Mouse (Mus musculus) cerebral cortex, adult 2 months (tissue): ENCODE results near the gene Gm13287.

Experiments used
- WGBS: fragments of 180-500 bp; shearing (Covaris S2); methylation state at CpG from one replicate; pipeline ENCODE4 v1.1.7; 2018; 5-methylcytosine and 5-hydroxymethylcytosine counted together

The Gm13287 gene

GRCm38 (mm10) chr4:88802954-88803353 lies at the start of gene Gm13287:
Gene Gm13287 (plus strand): TSS chr4:88803254.
- no CpG with 5 or more reads among the region's 29 CpGs for WGBS

DNA sequence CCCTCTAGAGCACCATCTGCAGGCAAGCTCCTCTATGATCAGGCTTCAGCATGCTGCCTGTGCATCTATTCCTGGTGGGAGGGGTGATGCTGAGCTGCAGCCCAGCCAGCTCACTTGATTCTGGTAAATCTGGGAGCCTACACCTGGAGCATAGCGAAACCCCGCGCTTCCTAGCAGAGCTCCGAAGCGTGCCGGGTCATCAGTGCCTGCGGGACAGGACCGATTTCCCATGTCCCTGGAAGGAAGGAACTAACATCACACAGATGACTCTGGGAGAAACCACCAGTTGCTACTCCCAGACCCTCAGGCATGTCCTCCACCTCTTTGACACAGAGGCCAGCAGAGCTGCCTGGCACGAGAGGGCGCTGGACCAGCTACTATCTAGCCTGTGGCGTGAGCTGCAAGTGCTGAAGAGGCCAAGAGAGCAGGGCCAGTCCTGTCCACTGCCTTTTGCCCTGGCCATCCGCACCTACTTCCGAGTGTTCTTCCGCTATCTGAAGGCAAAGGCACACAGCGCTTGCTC lies 48.2 kb upstream of the Gm13287 start, which contains the start of gene Gm13271:
Gm13271 (plus strand) TSS at position 51 of the 523 bp plus-strand sequence.
- 85% methylated on average over 15 of the region's 15 CpGs for WGBS

DNA sequence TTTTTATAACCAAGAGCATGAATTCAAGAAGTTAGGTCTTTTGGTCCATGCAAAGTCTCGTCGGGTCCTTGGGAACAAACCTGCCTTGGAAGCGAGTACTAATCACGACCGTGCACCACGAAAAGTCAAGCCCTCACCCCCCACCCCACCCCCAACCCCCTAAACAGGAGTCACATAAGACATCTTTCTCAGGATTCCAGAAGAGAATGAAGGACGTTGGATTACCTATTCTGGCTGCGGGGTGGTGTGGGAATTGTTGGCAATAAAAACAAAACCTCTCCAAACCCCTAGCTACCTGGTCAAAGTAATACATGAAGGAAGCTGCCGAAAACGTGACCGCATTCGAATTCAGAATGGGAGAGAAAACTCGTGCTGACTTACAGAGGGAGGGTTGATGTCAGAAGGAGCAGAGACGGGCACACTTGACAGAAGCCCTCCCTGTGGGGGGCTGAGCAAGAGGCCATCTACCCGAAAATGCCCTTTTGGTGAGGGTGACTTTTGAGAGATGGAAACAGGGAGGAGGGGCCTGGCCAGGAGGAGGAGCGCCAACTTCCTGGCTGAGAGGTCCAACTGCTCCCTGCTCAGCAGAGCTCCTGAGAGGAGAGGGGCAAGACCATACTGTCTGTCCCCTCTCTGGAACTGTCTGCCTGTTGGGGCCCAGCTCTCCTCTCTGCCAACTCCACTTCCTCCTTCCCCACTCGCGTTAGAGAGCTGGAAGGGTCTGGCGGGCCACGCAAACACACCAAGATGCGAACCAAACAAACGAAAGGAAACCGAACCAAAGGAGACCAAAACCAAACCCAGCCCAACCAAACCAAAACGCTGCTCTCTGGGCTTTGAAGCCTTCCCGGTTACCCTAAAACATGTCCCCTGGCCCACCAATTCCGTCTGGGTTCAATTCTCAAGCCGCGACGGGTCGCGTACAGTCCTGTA lies 46.2 kb upstream of the Gm13287 start:
- WGBS: 12% methylated on average over 29 of the region's 31 CpGs

- WGBS: under 1% methylated on average over 21 of the region's 21 CpGs
Measured at GRCm38 (mm10) chr4:88757628-88758031, 45.4 kb upstream of the Gm13287 start.

DNA sequence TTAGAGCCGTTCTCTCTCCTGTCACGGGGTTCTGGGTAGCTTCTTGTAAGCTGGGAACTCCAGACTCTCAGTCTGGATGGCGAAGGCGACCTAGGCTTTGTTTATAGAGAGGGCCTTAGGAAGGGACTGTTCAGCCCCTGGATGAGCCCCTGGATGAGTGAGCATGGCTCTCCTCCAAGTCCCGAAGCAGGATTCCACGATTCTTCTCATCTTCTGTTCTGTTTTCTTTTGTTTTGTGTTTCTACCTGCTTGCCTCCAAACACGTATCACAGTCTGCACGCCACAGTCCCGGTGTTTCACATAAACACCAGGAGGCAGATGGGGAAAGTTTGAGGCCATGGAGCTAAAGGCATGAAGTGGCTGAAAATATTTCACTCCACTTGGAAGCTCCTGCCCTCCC lies 44.3 kb upstream of the Gm13287 start:
- 90% methylated on average over 9 of the region's 9 CpGs for WGBS

GRCm38 (mm10) chr4:88759610-88760268 lies 43.3 kb upstream of the Gm13287 start, which contains the start of gene Gm13283:
Gene Gm13283 (plus strand): TSS chr4:88760119.
- 41% methylated on average over 9 of the region's 14 CpGs for WGBS

- WGBS: 0% methylated on average over 27 of the region's 28 CpGs
Measured at GRCm38 (mm10) chr4:88760431-88760830, 42.6 kb upstream of the Gm13287 start.

DNA sequence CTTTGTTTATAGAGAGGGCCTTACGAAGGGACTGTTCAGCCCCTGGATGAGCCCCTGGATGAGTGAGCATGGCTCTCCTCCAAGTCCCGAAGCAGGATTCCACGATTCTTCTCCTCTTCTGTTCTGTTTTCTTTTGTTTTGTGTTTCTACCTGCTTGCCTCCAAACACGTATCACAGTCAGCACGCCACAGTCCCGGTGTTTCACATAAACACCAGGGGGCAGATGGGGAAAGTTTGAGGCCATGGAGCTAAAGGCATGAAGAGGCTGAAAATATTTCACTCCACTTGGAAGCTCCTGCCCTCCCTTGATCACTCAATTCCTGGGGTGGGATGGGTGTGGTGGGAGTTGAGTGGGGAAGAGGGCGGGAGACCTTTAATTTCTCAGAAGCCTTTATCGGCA lies 41.3 kb upstream of the Gm13287 start:
- WGBS: 78% methylated on average over 6 of the region's 8 CpGs

DNA sequence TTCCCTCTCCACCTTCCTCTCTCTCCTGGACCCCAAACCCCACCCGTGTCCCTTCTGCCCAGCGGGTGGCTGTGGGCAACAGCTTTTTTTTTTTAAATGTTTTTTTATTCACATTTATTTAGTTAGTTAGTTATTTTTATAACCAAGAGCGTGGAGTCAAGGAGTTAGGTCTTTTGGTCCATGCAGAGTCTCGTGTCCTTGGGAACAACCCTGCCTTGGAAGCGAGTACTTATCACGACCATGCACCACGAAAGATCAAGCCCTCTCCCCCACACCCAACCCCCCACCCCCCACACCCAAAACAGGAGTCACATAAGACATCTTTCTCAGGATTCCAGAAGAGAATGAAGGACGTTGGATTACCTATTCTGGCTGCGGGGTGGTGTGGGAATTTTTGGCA lies 40.7 kb upstream of the Gm13287 start:
- WGBS: 73% methylated on average over 9 of the region's 9 CpGs

GRCm38 (mm10) chr4:88763384-88764018 lies 39.6 kb upstream of the Gm13287 start:
- 4% methylated on average over 32 of the region's 42 CpGs for WGBS

GRCm38 (mm10) chr4:88773534-88773933 lies 29.5 kb upstream of the Gm13287 start, which contains the start of gene Gm13290:
Gene Gm13290 (plus strand): TSS chr4:88773834.
- WGBS: no CpG with 5 or more reads among the region's 32 CpGs

- WGBS: no CpG with 5 or more reads among the region's 29 CpGs
Measured at GRCm38 (mm10) chr4:88776622-88777021, 26.4 kb upstream of the Gm13287 start, which contains the start of gene Gm13289. Gene Gm13289 (plus strand): TSS chr4:88776922.

DNA sequence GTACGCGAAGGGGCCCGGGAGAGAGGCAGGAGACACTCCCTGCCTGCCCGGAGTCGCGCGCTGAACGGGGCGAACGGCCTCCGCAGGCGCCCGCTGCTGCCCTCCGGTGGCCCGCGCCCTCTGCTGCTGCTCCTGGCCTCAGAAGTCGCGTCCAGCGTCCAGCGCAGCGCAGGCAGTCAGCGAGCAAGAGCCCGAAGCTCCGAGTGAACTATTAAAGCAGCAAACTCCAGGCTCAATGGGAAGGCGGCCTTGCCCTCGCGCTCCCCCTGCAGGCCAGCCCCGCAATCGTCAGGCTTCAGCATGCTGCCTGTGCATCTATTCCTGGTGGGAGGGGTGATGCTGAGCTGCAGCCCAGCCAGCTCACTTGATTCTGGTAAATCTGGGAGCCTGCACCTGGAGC lies 23.5 kb upstream of the Gm13287 start, which contains the start of gene Gm13272:
Gm13272 (plus strand) TSS at position 301 of the 400 bp plus-strand sequence.
- no CpG with 5 or more reads among the region's 29 CpGs for WGBS

DNA sequence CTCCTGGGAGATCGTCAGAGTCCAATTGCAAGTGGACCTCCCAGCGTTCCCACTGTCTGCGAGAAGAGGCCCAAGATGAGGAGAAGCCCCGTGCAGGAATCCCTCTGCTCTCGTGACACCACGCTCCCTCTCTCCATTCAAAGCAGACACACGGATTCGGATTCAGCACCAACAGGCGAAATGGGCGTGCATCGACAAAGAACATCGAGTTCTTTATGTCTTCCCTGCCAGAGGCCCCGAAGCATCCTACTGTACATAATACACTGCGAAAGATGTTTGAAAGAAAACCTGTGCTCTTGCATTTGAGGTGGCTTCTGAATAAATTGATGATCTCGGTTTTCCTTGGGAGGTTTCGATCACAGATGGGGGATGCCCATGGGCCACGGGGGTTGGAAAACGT lies 22.7 kb upstream of the Gm13287 start:
- 70% methylated on average over 16 of the region's 18 CpGs for WGBS

- 18% methylated on average over 4 of the region's 7 CpGs for WGBS
Measured at GRCm38 (mm10) chr4:88781831-88782230, 21.2 kb upstream of the Gm13287 start, which contains the start of gene Ifnz. Gene Ifnz (plus strand): TSS chr4:88782131.

GRCm38 (mm10) chr4:88782335-88782734 lies 20.7 kb upstream of the Gm13287 start:
- WGBS: 0% methylated on average over 4 of the region's 31 CpGs

GRCm38 (mm10) chr4:88785409-88785808 lies 17.6 kb upstream of the Gm13287 start, which contains the start of gene Gm13276:
Gene Gm13276 (plus strand): TSS chr4:88785709.
- no CpG with 5 or more reads among the region's 27 CpGs for WGBS

- 0% methylated on average over 6 of the region's 28 CpGs for WGBS
Measured at GRCm38 (mm10) chr4:88788402-88788801, 14.7 kb upstream of the Gm13287 start, which contains the start of gene Gm13277. Gene Gm13277 (plus strand): TSS chr4:88788632.

GRCm38 (mm10) chr4:88791250-88791649 lies 11.8 kb upstream of the Gm13287 start, which contains the start of gene Gm13278:
Gene Gm13278 (plus strand): TSS chr4:88791550.
- WGBS: no CpG with 5 or more reads among the region's 28 CpGs

- 0% methylated on average over 13 of the region's 52 CpGs for WGBS
Measured at GRCm38 (mm10) chr4:88793936-88794675, 8.9 kb upstream of the Gm13287 start, which contains the start of gene Gm13275. Gene Gm13275 (plus strand): TSS chr4:88794487.
